Mouse (Mus musculus): ENCODE results near the gene Dlgap4.

DNA sequence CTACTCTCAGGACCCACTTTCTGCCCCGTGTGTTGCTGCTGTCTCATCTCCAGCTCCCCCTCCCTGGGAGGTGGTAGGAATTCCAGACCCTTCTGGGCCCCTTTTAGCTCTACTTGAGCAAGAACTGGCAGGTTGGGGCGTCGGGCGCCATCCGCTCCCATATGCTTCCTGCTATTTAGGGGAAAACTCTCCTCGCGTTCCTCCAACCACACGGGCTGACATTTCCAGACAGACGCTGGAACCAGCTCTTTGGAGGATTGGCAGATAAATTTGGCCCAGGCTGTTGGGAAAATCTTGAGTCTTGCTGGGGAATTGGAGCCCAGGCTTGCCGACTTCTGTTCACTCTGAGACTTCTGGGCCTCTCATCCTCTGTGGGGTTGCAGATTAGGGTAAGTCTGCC is 59.8 kb downstream of the Dlgap4 start:
- TF ChIP-seq GATA1 (IDR thresholded peaks at IDR 0.05; ENCODE audit: borderline replicate concordance, low read length) (no peak), FLI1 (IDR thresholded peaks at IDR 0.05; ENCODE audit: low read length) (no peak)
